Mouse (Mus musculus): ENCODE results near the gene Mrln. TPM values are rescaled to one million over a fixed set of nuclear protein-coding genes. Genes with fewer than 3 reads are reported as not detected.

Mrln gene
- polyA plus RNA-seq, 1 experiment from 2014 or later, result 4.9 TPM

- Histone ChIP-seq H3K9me3 (ENCODE audit: low read length) (no peaks in the 10 kb centered on the region), H3K4me3 (ENCODE audit: low read length) (no peak overlapping the region), H3K36me3 (ENCODE audit: insufficient read depth, low read length) (peaks cover 30% of the 10 kb centered on the region), H3K4me1 (ENCODE audit: insufficient read depth, low read length) (peaks cover 38% of the 10 kb centered on the region), H3K4me2 (replicated peaks; ENCODE audit: low read depth, low read length) (no peak overlapping the region), H3K27me3 (ENCODE audit: insufficient read depth, low read length) (no peaks in the 10 kb centered on the region), H3K9ac (replicated peaks; ENCODE audit: low read length) (no peak overlapping the region), H3K27ac (ENCODE audit: low read length) (peak overlapping the region; percentile 53)
- peak; percentile 62; the same call in 1 of the 2 replicates for ATAC-seq (ENCODE audit: low FRiP score, low TSS enrichment)
- 40% methylated on average over 13 of the region's 13 CpGs for WGBS
Observed at GRCm38 (mm10) chr10:70168396-70168795, 36.1 kb upstream of the Mrln start.

DNA sequence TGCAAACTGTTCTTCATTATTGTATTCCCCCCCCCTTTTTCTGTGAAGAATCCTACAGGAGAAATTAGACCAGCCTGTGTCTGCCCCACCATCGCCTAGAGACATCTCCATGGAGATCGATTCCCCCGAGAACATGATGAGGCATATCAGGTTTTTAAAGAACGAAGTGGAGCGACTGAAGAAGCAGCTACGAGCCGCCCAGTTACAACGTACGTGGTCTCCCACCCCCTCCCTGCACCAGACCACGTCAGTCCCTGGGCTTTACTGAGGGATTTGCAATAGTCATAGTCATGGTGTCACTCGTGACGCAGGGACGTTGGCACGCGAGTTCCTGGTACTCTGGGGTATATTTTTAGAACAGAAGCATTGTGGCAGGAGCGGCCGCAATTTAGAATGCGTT is 35.4 kb upstream of the Mrln start:
- peak overlapping the region; percentile 53; the same call in 1 of the 2 replicates for H3K27ac ChIP-seq (ENCODE audit: low read length)
- no peaks in the 10 kb centered on the region for H3K9me3 ChIP-seq (ENCODE audit: low read length)
- 68% methylated on average over 18 of the region's 18 CpGs for WGBS
- no peak overlapping the region for H3K4me3 ChIP-seq (ENCODE audit: low read length)
- H3K36me3 ChIP-seq (ENCODE audit: insufficient read depth, low read length), result peaks cover 30% of the 10 kb centered on the region
- H3K9ac ChIP-seq (replicated peaks; ENCODE audit: low read length), result no peak overlapping the region
- no peak for ATAC-seq (ENCODE audit: low FRiP score, low TSS enrichment)
- peaks cover 32% of the 10 kb centered on the region for H3K4me1 ChIP-seq (ENCODE audit: insufficient read depth, low read length)
- H3K4me2 ChIP-seq (replicated peaks; ENCODE audit: low read depth, low read length), result no peak overlapping the region
- no peaks in the 10 kb centered on the region for H3K27me3 ChIP-seq (ENCODE audit: insufficient read depth, low read length)

- no peak overlapping the region for H3K4me2 ChIP-seq (replicated peaks; ENCODE audit: low read depth, low read length)
- WGBS, result 52% methylated on average over 3 of the region's 3 CpGs
- H3K27me3 ChIP-seq (ENCODE audit: insufficient read depth, low read length), result no peaks in the 10 kb centered on the region
- no peak overlapping the region for H3K9ac ChIP-seq (replicated peaks; ENCODE audit: low read length)
- ATAC-seq (ENCODE audit: low FRiP score, low TSS enrichment), result no peak
- no peak overlapping the region for H3K4me3 ChIP-seq (ENCODE audit: low read length)
- H3K36me3 ChIP-seq (ENCODE audit: insufficient read depth, low read length), result peaks cover 42% of the 10 kb centered on the region
- H3K27ac ChIP-seq (ENCODE audit: low read length), result peak overlapping the region; percentile 25; the same call in 1 of the 2 replicates
- no peaks in the 10 kb centered on the region for H3K9me3 ChIP-seq (ENCODE audit: low read length)
- H3K4me1 ChIP-seq (ENCODE audit: insufficient read depth, low read length), result peaks cover 17% of the 10 kb centered on the region; the same call in 1 of the 2 replicates
Observed at GRCm38 (mm10) chr10:70173314-70173713, 31.1 kb upstream of the Mrln start.

DNA sequence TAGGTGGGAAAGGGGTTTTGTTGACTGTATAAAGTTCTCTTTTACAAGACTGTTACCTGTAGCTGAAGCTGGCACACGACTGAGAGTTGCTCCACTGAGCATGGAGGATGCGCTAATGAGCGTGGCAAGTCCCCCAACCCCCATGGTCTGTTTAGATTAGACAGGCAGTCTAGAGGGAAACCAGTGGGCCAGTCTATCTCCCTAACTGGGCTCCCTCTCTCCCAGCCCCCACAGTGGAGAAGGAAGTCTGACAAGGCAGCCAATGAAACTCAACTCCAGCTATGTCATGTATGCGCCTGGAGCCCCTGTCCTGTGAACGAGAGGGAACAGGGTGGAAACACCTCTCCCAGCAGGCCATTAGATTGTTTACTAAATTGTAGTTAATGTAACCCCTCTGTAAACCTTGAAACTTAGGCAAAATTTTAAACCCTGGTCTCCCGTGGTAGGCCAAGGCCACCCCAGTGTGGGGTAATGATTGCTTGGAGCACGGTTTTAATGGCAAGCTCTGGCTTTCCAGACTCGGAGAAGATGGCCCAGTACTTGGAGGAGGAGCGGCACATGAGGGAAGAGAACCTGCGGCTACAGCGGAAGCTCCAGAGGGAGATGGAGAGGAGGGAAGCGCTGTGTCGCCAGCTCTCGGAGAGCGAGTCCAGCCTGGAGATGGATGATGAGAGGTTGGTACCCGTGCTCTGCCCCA is 29.8 kb upstream of the Mrln start:
- Histone ChIP-seq H3K4me2 (replicated peaks; ENCODE audit: low read depth, low read length) (no peak overlapping the region), H3K27ac (ENCODE audit: low read length) (0 out of 2 replicates have a peak overlapping the region, but pooled peaks have one; percentile 13), H3K9me3 (ENCODE audit: low read length) (no peaks in the 10 kb centered on the region), H3K9ac (replicated peaks; ENCODE audit: low read length) (no peak overlapping the region), H3K36me3 (ENCODE audit: insufficient read depth, low read length) (peaks cover 35% of the 10 kb centered on the region), H3K27me3 (ENCODE audit: insufficient read depth, low read length) (no peaks in the 10 kb centered on the region), H3K4me1 (ENCODE audit: insufficient read depth, low read length) (peaks cover 16% of the 10 kb centered on the region; the same call in 1 of the 2 replicates), H3K4me3 (ENCODE audit: low read length) (no peak overlapping the region)
- peak; percentile 53 for ATAC-seq (ENCODE audit: low FRiP score, low TSS enrichment)
- WGBS, result 68% methylated on average over 16 of the region's 16 CpGs

- H3K9ac ChIP-seq (replicated peaks; ENCODE audit: low read length), result no peak overlapping the region
- no peak overlapping the region for H3K4me2 ChIP-seq (replicated peaks; ENCODE audit: low read depth, low read length)
- peaks cover 36% of the 10 kb centered on the region for H3K4me1 ChIP-seq (ENCODE audit: insufficient read depth, low read length)
- H3K4me3 ChIP-seq (ENCODE audit: low read length), result no peak overlapping the region
- ATAC-seq (ENCODE audit: low FRiP score, low TSS enrichment), result no peak
- peaks cover 22% of the 10 kb centered on the region for H3K36me3 ChIP-seq (ENCODE audit: insufficient read depth, low read length)
- no peaks in the 10 kb centered on the region for H3K9me3 ChIP-seq (ENCODE audit: low read length)
- H3K27me3 ChIP-seq (ENCODE audit: insufficient read depth, low read length), result no peaks in the 10 kb centered on the region
- peak overlapping the region; percentile 27; the same call in 1 of the 2 replicates for H3K27ac ChIP-seq (ENCODE audit: low read length)
- 72% methylated on average over 9 of the region's 9 CpGs for WGBS
Observed at GRCm38 (mm10) chr10:70180727-70181126, 23.7 kb upstream of the Mrln start.

DNA sequence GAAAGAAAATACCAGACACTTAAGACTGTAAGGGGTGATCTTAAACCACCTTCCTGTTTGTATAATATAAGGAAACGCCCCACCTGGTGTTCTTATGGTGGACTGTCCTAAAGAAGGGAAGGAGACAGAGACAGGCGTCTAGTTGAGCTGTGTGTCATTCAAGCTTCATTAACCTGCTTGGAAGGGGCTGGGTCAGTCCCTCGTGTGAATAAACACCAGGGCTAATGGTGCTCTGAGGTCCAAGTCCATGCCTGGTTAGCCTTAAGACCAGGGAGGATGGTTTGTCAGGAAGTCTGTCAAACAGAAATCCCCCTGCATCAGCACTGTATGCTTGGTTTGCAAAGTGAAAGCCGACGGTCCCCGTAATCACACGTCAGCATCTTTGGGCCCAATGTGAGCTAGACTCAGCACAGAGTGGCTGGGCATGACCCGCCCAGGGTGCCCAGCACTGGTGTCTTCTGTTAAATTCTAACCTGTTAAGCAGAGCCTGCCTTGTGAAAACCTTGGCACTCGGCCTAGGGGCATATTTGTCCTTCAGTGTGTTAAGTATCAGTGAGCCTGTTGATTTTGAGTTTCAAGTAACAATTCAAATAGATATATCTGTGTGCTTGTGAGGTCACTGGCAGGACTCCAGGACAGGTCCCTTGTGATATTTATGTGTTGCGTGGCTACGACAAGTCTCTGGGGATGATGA is 23.0 kb upstream of the Mrln start:
- WGBS, result 53% methylated on average over 11 of the region's 11 CpGs
- Histone ChIP-seq H3K36me3 (ENCODE audit: insufficient read depth, low read length) (peaks cover 19% of the 10 kb centered on the region), H3K9me3 (ENCODE audit: low read length) (no peaks in the 10 kb centered on the region), H3K27me3 (ENCODE audit: insufficient read depth, low read length) (no peaks in the 10 kb centered on the region), H3K4me1 (ENCODE audit: insufficient read depth, low read length) (peaks cover 36% of the 10 kb centered on the region), H3K27ac (ENCODE audit: low read length) (peak overlapping the region; percentile 84), H3K4me3 (ENCODE audit: low read length) (no peak overlapping the region), H3K4me2 (replicated peaks; ENCODE audit: low read depth, low read length) (no peak overlapping the region), H3K9ac (replicated peaks; ENCODE audit: low read length) (no peak overlapping the region)
- ATAC-seq (ENCODE audit: low FRiP score, low TSS enrichment), result peak; percentile 91

DNA sequence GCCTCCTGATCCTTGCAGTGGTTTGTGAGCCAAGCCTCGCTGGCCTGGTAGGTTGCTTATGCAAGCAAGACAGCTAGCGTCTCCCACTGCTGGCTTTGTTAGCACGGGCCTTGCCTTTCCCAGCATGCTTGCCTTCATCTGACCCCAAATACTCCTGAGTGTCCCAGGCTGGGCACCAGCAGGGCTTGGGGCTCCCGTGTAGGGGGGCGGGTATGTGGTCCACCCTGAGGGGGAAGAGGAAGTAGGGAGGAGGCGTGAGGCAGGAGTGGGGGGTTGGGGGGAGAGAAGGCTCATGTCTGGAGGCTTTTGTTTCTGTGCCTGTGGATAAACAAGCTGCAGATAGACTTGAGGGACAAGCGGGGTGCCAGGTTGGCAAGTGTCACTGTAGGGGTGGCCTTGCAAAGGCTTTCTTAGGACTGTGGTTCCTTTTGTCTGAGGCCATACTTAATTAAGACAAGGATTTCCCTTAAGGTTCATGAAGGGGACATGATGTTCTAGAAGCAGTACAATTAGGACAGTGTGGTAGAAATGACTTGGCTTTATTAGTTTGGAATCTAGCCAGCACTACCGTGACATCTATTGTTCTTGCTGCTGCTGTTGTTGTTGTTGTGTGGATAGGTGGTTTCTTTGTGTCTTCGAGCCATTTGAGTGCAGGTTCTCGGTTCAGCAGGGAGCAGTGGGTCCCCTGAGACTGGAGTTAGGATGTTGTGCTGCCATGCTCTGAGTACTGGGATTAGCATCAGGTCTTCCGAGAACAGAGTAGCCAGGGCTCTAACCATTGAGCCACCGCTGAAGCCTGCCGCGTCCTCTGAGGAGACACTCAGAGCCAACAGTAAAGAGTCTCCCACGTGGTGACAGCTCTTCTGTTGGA is 21.0 kb upstream of the Mrln start:
- ATAC-seq (ENCODE audit: low FRiP score, low TSS enrichment), result 0 out of 2 replicates have a peak, but pooled peaks have one; percentile 20
- peak overlapping the region; percentile 40; the same call in 1 of the 2 replicates for H3K9ac ChIP-seq (replicated peaks; ENCODE audit: low read length)
- peaks cover 24% of the 10 kb centered on the region for H3K36me3 ChIP-seq (ENCODE audit: insufficient read depth, low read length)
- no peaks in the 10 kb centered on the region for H3K27me3 ChIP-seq (ENCODE audit: insufficient read depth, low read length)
- peak overlapping the region; percentile 79 for H3K27ac ChIP-seq (ENCODE audit: low read length)
- no peaks in the 10 kb centered on the region for H3K9me3 ChIP-seq (ENCODE audit: low read length)
- H3K4me3 ChIP-seq (ENCODE audit: low read length), result no peak overlapping the region
- H3K4me1 ChIP-seq (ENCODE audit: insufficient read depth, low read length), result peaks cover 36% of the 10 kb centered on the region
- WGBS, result 58% methylated on average over 15 of the region's 15 CpGs
- H3K4me2 ChIP-seq (replicated peaks; ENCODE audit: low read depth, low read length), result no peak overlapping the region

DNA sequence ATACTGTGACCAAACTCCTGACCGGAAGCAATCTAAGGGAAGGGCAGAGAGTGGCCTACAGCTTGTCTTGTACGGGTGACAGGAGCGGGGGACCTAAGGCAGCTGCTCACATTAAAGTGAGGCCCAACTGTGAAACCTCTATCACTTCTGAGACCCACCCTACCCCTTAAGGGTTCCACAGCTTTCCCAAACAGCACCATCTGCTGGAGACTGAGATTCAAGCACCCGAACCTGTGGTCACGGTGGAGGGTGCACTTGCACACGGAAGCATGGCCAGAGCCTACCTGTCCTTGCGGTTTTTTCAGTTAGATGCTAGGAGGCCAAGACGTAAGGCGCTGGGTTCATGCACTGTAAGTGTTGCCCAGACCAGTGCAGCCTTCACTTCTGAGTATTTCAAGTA is 18.3 kb upstream of the Mrln start:
- no peak overlapping the region for H3K4me3 ChIP-seq (ENCODE audit: low read length)
- H3K36me3 ChIP-seq (ENCODE audit: insufficient read depth, low read length), result peaks cover 40% of the 10 kb centered on the region
- H3K9me3 ChIP-seq (ENCODE audit: low read length), result no peaks in the 10 kb centered on the region
- no peaks in the 10 kb centered on the region for H3K27me3 ChIP-seq (ENCODE audit: insufficient read depth, low read length)
- H3K4me1 ChIP-seq (ENCODE audit: insufficient read depth, low read length), result peaks cover 24% of the 10 kb centered on the region
- H3K4me2 ChIP-seq (replicated peaks; ENCODE audit: low read depth, low read length), result no peak overlapping the region
- no peak overlapping the region for H3K9ac ChIP-seq (replicated peaks; ENCODE audit: low read length)
- ATAC-seq (ENCODE audit: low FRiP score, low TSS enrichment), result no peak
- no peak overlapping the region for H3K27ac ChIP-seq (ENCODE audit: low read length)
- WGBS, result 70% methylated on average over 9 of the region's 9 CpGs

DNA sequence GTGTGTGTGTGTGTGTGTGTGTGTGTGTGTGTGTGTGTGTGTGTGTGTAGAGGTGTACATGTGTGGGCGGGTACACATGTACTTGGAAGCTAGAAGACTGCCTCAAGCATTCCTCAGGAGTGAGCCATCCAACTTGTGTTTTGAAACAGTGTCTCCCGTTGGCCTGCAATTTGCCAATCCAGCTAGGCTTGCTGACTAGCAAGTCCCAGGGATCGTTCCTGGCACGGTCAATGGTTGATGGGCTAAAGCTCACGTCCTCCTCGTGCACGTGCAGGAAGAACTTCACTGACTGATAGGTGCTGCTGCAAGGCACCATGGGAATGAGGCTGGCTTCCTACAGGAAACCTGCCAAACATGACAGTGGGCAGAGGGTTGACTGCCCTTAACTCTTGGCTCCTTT is 17.9 kb upstream of the Mrln start:
- H3K36me3 ChIP-seq (ENCODE audit: insufficient read depth, low read length), result peaks cover 41% of the 10 kb centered on the region
- no peaks in the 10 kb centered on the region for H3K9me3 ChIP-seq (ENCODE audit: low read length)
- H3K4me1 ChIP-seq (ENCODE audit: insufficient read depth, low read length), result peaks cover 22% of the 10 kb centered on the region
- H3K27me3 ChIP-seq (ENCODE audit: insufficient read depth, low read length), result no peaks in the 10 kb centered on the region
- no peak overlapping the region for H3K27ac ChIP-seq (ENCODE audit: low read length)
- H3K4me3 ChIP-seq (ENCODE audit: low read length), result no peak overlapping the region
- H3K4me2 ChIP-seq (replicated peaks; ENCODE audit: low read depth, low read length), result no peak overlapping the region
- WGBS, result 90% methylated on average over 7 of the region's 7 CpGs
- ATAC-seq (ENCODE audit: low FRiP score, low TSS enrichment), result no peak
- no peak overlapping the region for H3K9ac ChIP-seq (replicated peaks; ENCODE audit: low read length)

Measured in kidney, embryonic 16.5 days (tissue).